Mouse (Mus musculus) lung, embryonic 14.5 days (tissue): ENCODE results near the gene Pglyrp2. TPM values are rescaled to one million over a fixed set of nuclear protein-coding genes. Genes with fewer than 3 reads are reported as not detected.

Source experiments
- ATAC-seq: fragments of 200-750 bp; cut with Nextera tagmentation; 2 replicates; pipeline ENCODE4 v1.8.0; 2017; ENCODE audit warnings: mild to moderate bottlenecking, moderate TSS enrichment, moderate library complexity; ENCODE audit not compliant: insufficient read depth
- DNase-seq: peaks from one replicate; pipeline ENCODE4 v3.0.0-alpha.2; 2015
- H3K27ac ChIP-seq: fragments of 300-500 bp; sonication (generic); 2 replicates; pipeline ENCODE4 v1.5.1; 2014; ENCODE audit warnings: low read depth, mild to moderate bottlenecking, moderate library complexity
- H3K27me3 ChIP-seq: fragments of 300-500 bp; sonication (generic); 2 replicates; pipeline ENCODE4 v1.6.1; 2014; ENCODE audit warnings: low read length, control low read depth; ENCODE audit not compliant: insufficient read depth
- H3K36me3 ChIP-seq: fragments of 300-500 bp; sonication (generic); 2 replicates; pipeline ENCODE4 v1.6.1; 2014; ENCODE audit warnings: control low read depth; ENCODE audit not compliant: insufficient read depth
- H3K4me1 ChIP-seq: fragments of 300-500 bp; sonication (generic); 2 replicates; pipeline ENCODE4 v1.6.1; 2014; ENCODE audit warnings: antibody characterized with exemption, control low read depth; ENCODE audit not compliant: insufficient read depth
- H3K4me2 ChIP-seq: fragments of 300-500 bp; sonication (generic); 2 replicates; pipeline ENCODE4 v1.6.1; 2014; ENCODE audit warnings: mild to moderate bottlenecking
- H3K4me3 ChIP-seq: fragments of 300-500 bp; sonication (generic); 2 replicates; pipeline ENCODE4 v1.5.1; 2014; ENCODE audit warnings: low read depth, low read length
- H3K9ac ChIP-seq: fragments of 300-500 bp; sonication (generic); 2 replicates; pipeline ENCODE4 v1.6.1; 2014
- H3K9me3 ChIP-seq: fragments of 300-500 bp; sonication (generic); 2 replicates; pipeline ENCODE4 v1.6.1; 2016; ENCODE audit warnings: low read depth, low read length, control low read depth
- CTCF ChIP-seq: IDR thresholded peaks from 2 replicates; pipeline ENCODE4 v1.5.1; 2016; ENCODE audit warnings: antibody characterized with exemption, low read depth
- WGBS: fragments of 180-500 bp; shearing (Covaris S2); extraction: QIAGEN DNeasy Blood & Tissue Kit; methylation state at CpG from one replicate; pipeline ENCODE4 v1.1.7; 2014; 5-methylcytosine and 5-hydroxymethylcytosine counted together
- polyA plus RNA-seq: library from polyadenylated mRNA; unstranded; fragments of >200 nt; fragmentation: Nextera tagmentation; extraction: Ambion mirVana; gene quantifications from 2 replicates; pipeline ENCODE4 v1.2.1, GENCODE M21; 2014

The Pglyrp2 gene
- polyA plus RNA-seq = 0.07 TPM in 1 of 2 replicates, not detected in the other

- DNase-seq = no peak
- no peaks in the 10 kb centered on the region for H3K27me3 ChIP-seq
- H3K4me3 ChIP-seq = no peak within 1 kb of the TSS
- WGBS = 81% methylated on average over 2 of the region's 2 CpGs
- no peak within 1 kb of the TSS for H3K9ac ChIP-seq
- H3K4me1 ChIP-seq = no peaks in the 10 kb centered on the region
- no peak for ATAC-seq
- TF ChIP-seq CTCF = no peak
- no peak within 1 kb of the TSS for H3K4me2 ChIP-seq
- H3K9me3 ChIP-seq = no peaks in the 10 kb centered on the region
- H3K27ac ChIP-seq = no peak within 1 kb of the TSS
- no peaks in the 10 kb centered on the region for H3K36me3 ChIP-seq
Observed at GRCm38 (mm10) chr17:32424034-32424433, at the start of gene Pglyrp2. Gene Pglyrp2, minus strand, starts transcription at chr17:32424167.

- TF ChIP-seq CTCF = no peak
- no peak for DNase-seq
- Histone ChIP-seq H3K4me1 (no peaks in the 10 kb centered on the region), H3K27ac (no peak overlapping the region), H3K4me2 (no peak overlapping the region), H3K27me3 (no peaks in the 10 kb centered on the region), H3K9ac (no peak overlapping the region), H3K36me3 (no peaks in the 10 kb centered on the region), H3K4me3 (no peak overlapping the region), H3K9me3 (no peaks in the 10 kb centered on the region)
- WGBS = 49% methylated on average over 7 of the region's 7 CpGs
- ATAC-seq = no peak
Observed at GRCm38 (mm10) chr17:32472176-32472575, 48.2 kb upstream of the Pglyrp2 start.

GRCm38 (mm10) chr17:32470795-32471194 is 46.8 kb upstream of the Pglyrp2 start:
- no peak overlapping the region for H3K9ac ChIP-seq
- WGBS = 78% methylated on average over 4 of the region's 4 CpGs
- no peak overlapping the region for H3K4me2 ChIP-seq
- H3K27ac ChIP-seq = no peak overlapping the region
- H3K36me3 ChIP-seq = no peaks in the 10 kb centered on the region
- H3K27me3 ChIP-seq = no peaks in the 10 kb centered on the region
- no peak overlapping the region for H3K4me3 ChIP-seq
- TF ChIP-seq CTCF = no peak
- H3K4me1 ChIP-seq = no peaks in the 10 kb centered on the region
- no peak for ATAC-seq
- DNase-seq = no peak
- H3K9me3 ChIP-seq = no peaks in the 10 kb centered on the region

GRCm38 (mm10) chr17:32468494-32468893 is 44.5 kb upstream of the Pglyrp2 start:
- Histone ChIP-seq H3K4me1 (no peaks in the 10 kb centered on the region), H3K9ac (no peak overlapping the region), H3K9me3 (no peaks in the 10 kb centered on the region), H3K4me2 (no peak overlapping the region), H3K27me3 (no peaks in the 10 kb centered on the region), H3K4me3 (no peak overlapping the region), H3K36me3 (no peaks in the 10 kb centered on the region), H3K27ac (no peak overlapping the region)
- no peak for ATAC-seq
- TF ChIP-seq CTCF = no peak
- 46% methylated on average over 7 of the region's 7 CpGs for WGBS
- DNase-seq = no peak

- Histone ChIP-seq H3K4me2 (no peak overlapping the region), H3K9ac (no peak overlapping the region), H3K9me3 (no peaks in the 10 kb centered on the region), H3K27ac (no peak overlapping the region), H3K36me3 (no peaks in the 10 kb centered on the region), H3K27me3 (peaks cover 9% of the 10 kb centered on the region; the same call in 1 of the 2 replicates), H3K4me1 (0 out of 2 replicates have a peak, but pooled peaks cover 3% of the 10 kb centered on the region), H3K4me3 (no peak overlapping the region)
- DNase-seq (peak; percentile 11), ATAC-seq (no peak)
- 45% methylated on average over 2 of the region's 2 CpGs for WGBS
- no peak for TF ChIP-seq CTCF
Observed at GRCm38 (mm10) chr17:32454997-32455396, 31.0 kb upstream of the Pglyrp2 start.

GRCm38 (mm10) chr17:32454188-32454587 is 30.2 kb upstream of the Pglyrp2 start:
- H3K9ac ChIP-seq = no peak overlapping the region
- no peak overlapping the region for H3K4me2 ChIP-seq
- DNase-seq (peak; percentile 63), ATAC-seq (no peak)
- H3K27ac ChIP-seq = no peak overlapping the region
- 45% methylated on average over 4 of the region's 4 CpGs for WGBS
- H3K9me3 ChIP-seq = no peaks in the 10 kb centered on the region
- H3K36me3 ChIP-seq = no peaks in the 10 kb centered on the region
- peaks cover 9% of the 10 kb centered on the region; the same call in 1 of the 2 replicates for H3K27me3 ChIP-seq
- TF ChIP-seq CTCF = no peak
- H3K4me3 ChIP-seq = no peak overlapping the region
- 0 out of 2 replicates have a peak, but pooled peaks cover 3% of the 10 kb centered on the region for H3K4me1 ChIP-seq

- Histone ChIP-seq H3K27me3 (peaks cover 9% of the 10 kb centered on the region; the same call in 1 of the 2 replicates), H3K27ac (no peak within 1 kb of the TSS), H3K4me2 (peak within 1 kb of the TSS; percentile 61), H3K4me1 (0 out of 2 replicates have a peak, but pooled peaks cover 3% of the 10 kb centered on the region), H3K9ac (peak within 1 kb of the TSS; percentile 29; the same call in 1 of the 2 replicates), H3K36me3 (no peaks in the 10 kb centered on the region), H3K9me3 (no peaks in the 10 kb centered on the region), H3K4me3 (peak within 1 kb of the TSS; percentile 22)
- TF ChIP-seq CTCF = no peak
- DNase-seq (peak; percentile 52), ATAC-seq (peak; percentile 38; the same call in 1 of the 2 replicates)
- 2% methylated on average over 19 of the region's 19 CpGs for WGBS
Observed at GRCm38 (mm10) chr17:32452482-32452881, 28.5 kb upstream of the Pglyrp2 start, which contains the start of gene Cyp4f39. Gene Cyp4f39, plus strand, starts transcription at chr17:32452723.
